Mouse (Mus musculus): ENCODE data around the gene Olfr1493-ps1.

Olfr1493-ps1 gene

DNA sequence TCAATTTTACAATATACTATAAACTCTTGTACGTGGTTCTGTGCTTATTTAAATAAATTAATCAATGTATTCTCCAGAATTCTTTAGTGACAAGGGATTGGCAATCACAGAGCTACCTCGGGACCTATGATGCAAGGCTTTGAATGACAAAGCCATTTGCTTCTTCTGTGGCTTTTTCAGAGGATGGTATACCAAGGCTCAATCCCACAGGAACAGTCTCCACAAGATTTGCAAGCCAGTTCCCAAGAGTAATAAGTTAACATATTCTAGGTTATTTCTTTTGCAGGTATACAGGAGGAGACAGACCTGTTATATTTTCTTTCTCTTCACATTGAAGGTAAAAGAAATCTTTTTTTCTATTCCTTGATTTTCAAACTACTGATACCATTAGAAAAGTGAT lies at the start of gene Olfr1493-ps1:
Gene Olfr1493-ps1 (plus strand): TSS at position 301 of the 400 bp plus-strand sequence.
- DNase-seq (ENCODE audit: low spot score), result no peak

DNA sequence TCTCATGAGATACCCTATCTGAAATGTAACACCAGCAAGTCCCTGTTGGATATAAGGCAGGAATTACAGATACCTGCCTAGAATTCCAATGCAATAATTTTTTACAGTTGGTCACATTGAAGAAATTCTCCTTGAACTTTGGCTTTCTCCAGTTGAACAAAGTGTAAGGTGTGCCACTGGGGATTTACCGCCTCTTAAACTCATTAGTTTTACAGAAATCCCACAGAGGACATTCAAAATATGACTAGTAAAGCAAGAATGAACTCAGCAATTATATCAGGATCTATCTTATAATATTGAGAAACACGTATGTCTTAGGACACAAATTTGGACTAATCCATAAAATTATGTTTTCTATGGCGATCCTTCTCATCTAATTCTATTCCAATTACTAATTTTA lies 26.1 kb upstream of the Olfr1493-ps1 start, which contains the start of gene Olfr1491:
Gene Olfr1491 (plus strand): TSS at position 301 of the 400 bp plus-strand sequence.
- DNase-seq (ENCODE audit: low spot score), result no peak

DNA sequence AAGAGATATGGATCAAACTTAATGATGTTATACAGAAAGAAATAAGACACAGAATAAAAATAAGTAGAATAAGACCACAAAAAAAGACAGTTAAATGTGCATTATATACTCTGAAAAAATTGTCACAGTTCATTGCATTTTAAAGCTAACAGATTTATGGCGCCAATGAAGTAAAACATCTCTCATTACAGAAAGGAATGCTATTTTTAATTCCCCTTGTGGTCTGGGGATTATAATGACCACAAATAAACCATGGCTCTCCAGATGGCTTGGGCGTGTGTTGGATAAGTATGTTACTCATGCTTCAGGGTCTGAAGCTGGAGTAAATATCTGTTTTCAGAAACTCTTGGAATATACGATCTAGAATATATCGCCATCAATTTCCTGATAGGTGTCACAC lies 16.4 kb downstream of the Olfr1493-ps1 start, which contains the start of gene Olfr1494:
Gene Olfr1494 (plus strand): TSS at position 301 of the 400 bp plus-strand sequence.
- no peak for DNase-seq (ENCODE audit: low spot score)

DNA sequence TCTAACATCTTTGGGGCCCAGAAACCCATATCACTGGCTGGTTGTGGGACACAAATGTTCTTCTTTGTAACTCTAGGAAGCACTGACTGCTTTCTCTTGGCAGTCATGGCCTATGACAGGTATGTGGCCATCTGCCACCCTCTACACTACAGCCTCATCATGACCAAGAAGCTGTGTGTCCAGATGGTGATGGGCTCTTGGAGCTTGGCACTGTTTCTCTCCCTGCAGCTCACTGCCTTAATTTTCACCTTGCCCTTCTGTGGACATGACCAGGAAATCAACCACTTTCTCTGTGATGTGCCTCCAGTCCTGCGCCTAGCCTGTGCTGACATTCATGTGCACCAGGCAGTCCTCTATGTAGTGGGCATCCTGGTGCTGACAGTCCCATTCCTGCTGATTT lies 26.3 kb downstream of the Olfr1493-ps1 start:
- no peak for DNase-seq (ENCODE audit: low spot score)

DNA sequence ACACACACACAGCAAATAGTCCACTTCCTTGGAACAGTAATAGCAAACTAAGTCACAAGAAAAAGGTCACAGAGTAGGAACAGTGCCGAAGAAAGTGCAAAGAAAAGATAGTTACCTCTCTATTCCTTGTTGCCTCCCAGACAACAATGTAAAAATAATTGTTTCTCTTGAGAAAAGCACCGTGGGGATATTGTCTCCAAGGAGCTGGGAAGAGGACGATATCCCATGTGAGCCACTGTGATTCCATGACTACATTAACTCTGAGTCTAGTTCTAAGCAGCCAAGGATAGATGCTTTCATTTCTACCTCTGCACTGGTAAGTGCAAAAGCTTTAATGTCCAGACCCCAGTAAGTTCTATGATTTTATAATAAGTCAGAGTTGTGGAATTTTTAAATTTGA lies 41.2 kb downstream of the Olfr1493-ps1 start, which contains the start of gene Olfr1495:
Gene Olfr1495 (plus strand): TSS at position 301 of the 400 bp plus-strand sequence.
- DNase-seq (ENCODE audit: low spot score), result no peak

DNA sequence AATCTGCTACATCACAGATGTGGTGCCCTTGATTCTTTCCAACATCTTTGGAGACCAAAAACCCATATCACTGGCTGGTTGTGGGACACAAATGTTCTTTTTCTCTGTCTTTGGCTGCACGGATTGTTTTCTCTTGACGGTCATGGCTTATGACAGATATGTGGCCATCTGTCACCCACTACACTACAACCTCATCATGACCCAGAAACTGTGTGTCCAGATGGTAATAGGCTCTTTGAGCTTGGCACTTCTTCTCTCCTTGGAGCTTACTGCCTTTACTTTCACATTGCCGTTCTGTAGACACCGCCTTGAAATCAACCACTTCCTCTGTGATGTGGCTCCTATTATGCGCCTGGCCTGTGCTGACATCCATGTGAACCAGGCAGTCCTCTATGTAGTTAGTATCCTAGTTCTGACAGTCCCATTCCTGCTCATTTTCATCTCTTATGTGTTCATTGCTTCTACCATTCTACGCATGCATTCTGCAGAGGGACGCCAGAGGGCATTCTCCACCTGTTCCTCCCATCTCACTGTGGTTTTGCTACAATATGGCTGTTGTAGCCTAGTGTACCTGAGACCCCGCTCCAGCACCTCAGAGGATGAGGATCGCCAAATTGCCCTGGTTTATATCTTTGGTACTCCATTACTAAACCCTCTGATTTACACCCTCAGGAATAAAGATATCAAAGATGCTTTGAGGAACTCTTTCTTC lies 45.6 kb downstream of the Olfr1493-ps1 start:
- no peak for DNase-seq (ENCODE audit: low spot score)

DNA sequence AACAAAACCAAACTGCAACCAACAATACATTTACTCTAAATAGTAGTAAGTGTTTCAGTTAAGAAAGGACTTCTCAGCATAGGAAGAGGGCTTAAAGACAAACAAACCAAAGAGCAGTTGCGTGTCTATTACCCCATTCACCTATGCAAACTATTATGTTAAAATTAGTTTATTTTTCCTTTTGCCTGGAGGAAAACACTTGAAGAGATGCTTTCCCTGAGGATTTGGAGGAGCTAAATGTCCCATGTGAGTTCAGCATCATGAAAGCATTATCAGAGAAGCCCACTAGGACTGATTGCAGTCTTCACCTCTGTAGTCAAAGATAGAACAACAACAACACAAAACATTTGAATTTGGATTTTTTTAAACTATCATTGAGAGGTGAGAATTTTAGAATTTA lies 54.5 kb downstream of the Olfr1493-ps1 start, which contains the start of gene Olfr1496:
Gene Olfr1496 (plus strand): TSS at position 301 of the 400 bp plus-strand sequence.
- no peak for DNase-seq (ENCODE audit: low spot score)
